Comparison of ENCODE assay signal across 8 mouse cellular contexts in the genomic region with DNA sequence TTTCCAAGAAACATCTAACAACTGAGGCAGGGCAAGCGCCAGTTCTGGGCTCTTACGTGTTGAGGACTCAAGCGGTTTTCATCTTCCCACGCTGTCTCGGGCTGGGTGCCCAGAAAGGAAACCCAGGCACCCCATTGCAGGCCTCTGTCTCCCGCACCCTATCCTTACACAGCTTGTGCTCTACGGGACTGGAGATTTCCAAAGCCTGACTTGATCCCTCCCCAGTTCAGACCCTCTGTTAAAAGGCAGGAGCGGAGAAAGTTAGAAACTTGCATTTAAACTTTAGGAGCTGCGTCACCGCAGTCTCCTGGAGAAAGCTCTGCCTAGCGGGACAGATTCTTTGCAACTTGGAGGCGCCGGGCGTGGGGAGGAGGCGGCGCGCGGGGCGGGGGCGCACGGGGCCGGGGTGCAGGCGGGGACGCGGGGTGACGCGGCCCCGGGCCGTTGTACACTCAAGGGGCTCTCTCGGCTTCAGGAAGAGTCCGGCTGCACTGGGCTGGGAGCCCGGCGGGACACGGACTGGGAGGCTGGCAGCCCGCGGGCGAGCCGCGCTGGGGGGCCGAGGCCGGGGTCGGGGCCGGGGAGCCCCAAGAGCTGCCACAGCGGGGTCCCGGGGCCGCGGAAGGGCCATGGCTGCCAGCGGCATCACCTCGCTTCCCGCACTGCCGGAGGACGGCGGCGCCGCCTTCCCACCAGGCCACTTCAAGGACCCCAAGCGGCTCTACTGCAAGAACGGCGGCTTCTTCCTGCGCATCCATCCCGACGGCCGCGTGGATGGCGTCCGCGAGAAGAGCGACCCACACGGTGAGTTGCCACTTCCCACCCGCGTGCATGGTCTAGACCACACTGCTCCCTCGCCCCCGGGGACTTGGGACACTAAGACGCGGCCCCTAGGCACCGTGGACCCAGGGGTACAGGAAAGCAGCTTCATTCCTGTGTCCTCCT. TPM values are rescaled to one million over a fixed set of nuclear protein-coding genes. Genes with fewer than 3 reads are reported as not detected.
DNase-seq lines count a peak whose midpoint lies in the region; ATAC-seq and TF ChIP-seq lines count a peak whose summit lies in the region.

A gene (plus strand): TSS at position 126 of the 945 bp plus-strand sequence.

- H3K9me3 ChIP-seq in limb, embryonic 15.5 days, result no peaks in the 10 kb centered on the region
- H3K9me3 ChIP-seq in neural tube, embryonic 13.5 days, result no peaks in the 10 kb centered on the region

- TF ChIP-seq POLR2A in cortical plate, adult 2 months (IDR thresholded peaks at IDR 0.05; ENCODE audit: extremely low read depth, insufficient read depth, low read length), result no peak

- peak; percentile 84 for ATAC-seq in inflammation-experienced regulatory T-cells, adult 6 months
- peak; percentile 73 for ATAC-seq in limb, embryonic 15.5 days (ENCODE audit: insufficient number of reproducible peaks, low FRiP score, low TSS enrichment, low read depth)
- peak; percentile 86 for ATAC-seq in neural tube, embryonic 13.5 days (ENCODE audit: low read depth)

- DNase-seq in cerebellum, postnatal 25 days, result peak; percentile 13 to 22
- DNase-seq in cerebellum, adult 11-12 months, result no peak
- DNase-seq in gastrocnemius, postnatal 4 days (ENCODE audit: low spot score in 2 of 2), result peak; percentile 53 to 71
- peak; percentile 29 for DNase-seq in urinary bladder, adult 2 months (ENCODE audit: low spot score)

- H3K27me3 ChIP-seq in limb, embryonic 15.5 days, result no peaks in the 10 kb centered on the region; the same call in 1 of the 2 replicates
- peaks cover 55% of the 10 kb centered on the region for H3K27me3 ChIP-seq in neural tube, embryonic 13.5 days

- 0 out of 2 replicates have a peak, but pooled peaks cover 1% of the 10 kb centered on the region for H3K4me1 ChIP-seq in cortical plate, adult 2 months (ENCODE audit: control insufficient read depth, insufficient read depth, low read length)
- peaks cover 22% of the 10 kb centered on the region for H3K4me1 ChIP-seq in limb, embryonic 15.5 days
- peaks cover 16% of the 10 kb centered on the region for H3K4me1 ChIP-seq in neural tube, embryonic 13.5 days (replicated peaks)

- no peak for TF ChIP-seq CTCF in cortical plate, adult 2 months (IDR thresholded peaks at IDR 0.05; ENCODE audit: extremely low read depth, insufficient read depth, low read length)

- H3K27ac ChIP-seq in cortical plate, adult 2 months (ENCODE audit: insufficient read depth, low read length), result no peak within 1 kb of the TSS
- peak within 1 kb of the TSS; percentile 92 for H3K27ac ChIP-seq in limb, embryonic 15.5 days
- H3K27ac ChIP-seq in neural tube, embryonic 13.5 days (replicated peaks), result no peak within 1 kb of the TSS

- peak within 1 kb of the TSS; percentile 87 for H3K9ac ChIP-seq in limb, embryonic 15.5 days
- H3K9ac ChIP-seq in neural tube, embryonic 13.5 days, result peak within 1 kb of the TSS; percentile 74

- H3K4me2 ChIP-seq in limb, embryonic 15.5 days, result peak within 1 kb of the TSS; percentile 85
- peak within 1 kb of the TSS; percentile 99 for H3K4me2 ChIP-seq in neural tube, embryonic 13.5 days

- peak within 1 kb of the TSS; percentile 27 for H3K4me3 ChIP-seq in cortical plate, adult 2 months (ENCODE audit: insufficient read depth, low read length)
- peak within 1 kb of the TSS; percentile 78 for H3K4me3 ChIP-seq in limb, embryonic 15.5 days
- H3K4me3 ChIP-seq in neural tube, embryonic 13.5 days, result peak within 1 kb of the TSS; percentile 67

- no peaks in the 10 kb centered on the region for H3K36me3 ChIP-seq in limb, embryonic 15.5 days
- H3K36me3 ChIP-seq in neural tube, embryonic 13.5 days, result no peaks in the 10 kb centered on the region

- 1% methylated on average over 73 of the region's 75 CpGs for WGBS in limb, embryonic 15.5 days
- under 1% methylated on average over 72 of the region's 75 CpGs for WGBS in neural tube, embryonic 13.5 days

RNA-seq across cellular contexts. Expression of the gene that starts here (rescaled TPM):
- polyA plus RNA-seq in cortical plate, adult 2 months (2012; rRNA removed), result 2.6 and 2.7 TPM in 2 replicates
- total RNA-seq in gastrocnemius, postnatal 4 days (2021), result 10 to 100 TPM; 14.2 to 14.5 TPM
- polyA plus RNA-seq in inflammation-experienced regulatory T-cells, adult 6 months (2017; shearing (Covaris generic)), result 1 to 10 TPM; 1.5 to 2.6 (median 1.9) TPM
- polyA plus RNA-seq in limb, embryonic 15.5 days (2015; fragmentation: Nextera tagmentation; extraction: Ambion mirVana), result 5.6 and 7.5 TPM in 2 replicates
- 0.74 and 0.88 TPM in 2 replicates for polyA plus RNA-seq in neural tube, embryonic 13.5 days (2015; fragmentation: Nextera tagmentation; extraction: Ambion mirVana)
- polyA plus RNA-seq in urinary bladder, adult 2 months (2012; rRNA removed), result 6.1 and 7.0 TPM in 2 replicates

Comparison
In these comparisons a context has a peak if more than half of its experiments do, and no peak if none do; other contexts are left out.
1. Peak in ATAC-seq, H3K4me3 ChIP-seq, H3K9ac ChIP-seq and H3K4me2 ChIP-seq in neural tube, embryonic 13.5 days; RNA of the gene not detected or under 1 TPM.
2. H3K4me3 ChIP-seq: peak in every context shown above with its lines; median percentile 78 in limb, embryonic 15.5 days; 67 in neural tube, embryonic 13.5 days; 27 in cortical plate, adult 2 months.